Mouse (Mus musculus): ENCODE measurements around the gene Nrcam.
A peak's percentile ranks its signal among the peaks of the same experiment; 100 is the strongest.

Nrcam gene

DNA sequence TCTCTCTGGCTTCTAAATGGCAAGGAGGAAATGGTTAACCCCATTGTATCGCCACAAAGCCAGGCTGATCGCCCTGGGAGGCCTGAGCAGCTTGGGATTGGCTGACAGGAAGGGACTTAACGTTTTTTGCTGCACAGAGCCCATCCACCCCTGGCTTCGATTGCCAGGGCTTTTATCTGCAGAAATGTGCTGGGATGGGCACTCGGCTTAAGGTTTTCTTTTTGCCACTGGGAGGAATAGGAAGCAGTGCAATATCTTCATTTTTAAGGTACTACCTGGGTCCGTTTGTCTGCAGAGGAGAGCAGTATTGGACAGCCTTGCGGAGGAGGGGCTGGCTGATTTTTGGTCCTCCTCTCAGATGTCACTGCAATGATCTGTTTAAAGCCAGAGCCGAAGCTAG, 110.2 kb downstream of the Nrcam start:
- DNase-seq: peak; percentile 61

DNA sequence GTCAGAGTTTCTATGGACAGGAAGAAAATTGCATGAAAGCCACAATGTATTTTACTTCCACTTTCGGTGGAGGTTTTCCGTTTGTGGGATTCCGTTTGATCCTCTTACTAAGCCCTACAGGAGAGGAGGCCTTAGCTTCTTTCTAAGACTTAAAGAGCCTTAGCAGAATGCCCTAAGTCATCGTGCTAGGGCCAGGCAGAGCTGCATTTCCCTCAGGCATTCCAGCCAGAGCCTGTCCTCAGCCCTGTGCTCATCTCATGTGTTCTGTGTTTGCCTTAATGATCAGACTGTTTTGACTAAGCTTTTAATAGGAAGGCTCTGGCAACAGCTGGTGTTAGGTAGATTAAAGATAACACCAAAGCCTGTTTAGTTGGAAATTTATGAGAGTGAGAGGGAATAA, 111.5 kb downstream of the Nrcam start:
- no peak for DNase-seq

DNA sequence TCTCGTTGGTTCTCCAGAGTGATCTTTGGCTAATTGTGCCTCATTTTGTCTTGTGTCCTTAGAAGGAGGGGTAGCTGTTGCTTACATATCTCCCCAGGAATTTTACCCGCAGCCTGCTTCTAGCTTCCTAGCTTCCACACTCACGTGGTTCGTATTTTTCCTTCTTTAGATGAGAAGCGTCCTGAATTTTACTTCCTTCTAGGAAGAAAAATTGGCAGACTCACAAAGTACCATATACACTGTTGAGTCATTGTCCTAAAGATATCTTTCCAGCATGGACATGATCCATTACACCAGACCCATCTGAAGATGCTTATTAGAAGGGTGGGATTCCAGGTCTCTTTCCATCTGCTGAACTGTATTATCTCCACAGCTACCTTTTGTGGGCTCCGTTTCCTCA, 122.2 kb downstream of the Nrcam start:
- DNase-seq: no peak

DNA sequence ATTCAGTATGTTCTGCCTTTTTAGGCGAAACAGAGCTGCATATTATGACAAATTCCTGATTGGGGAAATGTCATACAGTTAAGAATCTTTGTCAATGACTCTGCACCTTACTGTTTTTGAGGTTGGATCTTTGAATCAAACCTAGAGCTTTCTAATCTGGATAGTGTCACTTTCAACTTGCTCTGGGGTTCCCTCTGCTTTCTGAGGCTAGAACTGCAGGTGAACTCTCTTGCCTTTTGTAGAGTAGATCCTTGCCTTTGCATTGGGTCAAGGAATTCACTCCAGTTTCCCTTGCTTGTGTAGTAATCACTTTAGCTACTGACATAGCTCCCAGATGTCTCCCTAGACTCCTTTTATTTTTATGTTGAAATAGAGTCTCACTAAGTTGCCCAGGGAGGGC, 123.1 kb downstream of the Nrcam start:
- no peak for DNase-seq

DNA sequence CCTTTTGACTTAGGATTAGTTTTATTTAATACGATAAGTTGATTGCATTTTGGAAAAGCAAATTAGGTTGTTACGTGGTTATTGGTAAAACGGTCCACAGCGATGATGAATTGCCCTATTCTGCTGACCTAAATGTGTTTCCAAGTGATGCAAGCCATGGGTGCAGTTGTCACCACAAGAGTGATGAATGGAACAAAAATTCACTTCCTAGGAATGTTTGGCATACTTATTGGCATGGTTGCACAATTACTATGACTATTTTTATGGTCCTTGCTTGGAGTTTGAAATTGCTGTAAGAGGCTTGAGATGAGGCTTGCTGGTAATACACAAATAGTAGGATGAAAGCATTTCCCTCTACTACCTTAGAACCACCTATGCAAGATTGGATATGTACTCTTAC, 125.1 kb downstream of the Nrcam start:
- no peak for DNase-seq

DNA sequence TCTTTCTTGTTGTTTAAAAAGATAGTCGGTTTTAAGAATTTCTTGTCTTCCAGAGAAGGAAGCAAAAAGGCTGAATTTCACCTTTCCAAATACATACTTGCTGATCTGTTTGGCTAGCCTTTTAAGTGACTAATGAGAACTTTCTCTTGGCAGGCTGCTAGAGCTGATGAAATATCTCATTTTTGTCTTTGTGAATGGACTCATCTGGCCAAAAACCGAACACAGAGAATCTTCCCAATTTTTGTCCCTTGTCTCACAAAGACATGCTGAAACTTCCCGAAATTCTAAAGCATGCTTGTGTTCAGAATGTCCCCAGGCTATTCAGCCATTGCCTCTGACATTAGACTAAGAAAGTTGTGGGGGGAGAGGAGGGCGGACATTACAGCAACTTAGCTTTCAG, 129.3 kb downstream of the Nrcam start:
- no peak for DNase-seq

DNA sequence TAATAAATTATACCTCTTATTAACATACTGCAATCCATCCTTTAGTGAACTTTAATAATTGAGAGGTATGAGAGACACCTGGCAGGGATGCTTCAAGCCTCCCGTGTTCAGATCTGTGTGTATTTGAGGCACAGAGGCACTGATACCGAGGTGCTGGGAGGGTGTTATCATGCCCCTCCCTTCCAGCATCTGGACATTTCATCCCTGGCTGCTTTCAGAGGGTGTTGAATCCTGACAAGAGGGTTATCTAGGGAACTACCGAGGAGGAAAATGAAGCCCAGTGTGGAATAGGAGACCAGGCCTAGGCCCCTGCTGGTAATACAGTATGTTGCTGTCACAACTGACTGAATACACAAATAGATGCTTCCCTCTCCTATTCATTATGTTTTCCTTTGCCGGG, 133.8 kb downstream of the Nrcam start:
- peak; percentile 38 for DNase-seq

DNA sequence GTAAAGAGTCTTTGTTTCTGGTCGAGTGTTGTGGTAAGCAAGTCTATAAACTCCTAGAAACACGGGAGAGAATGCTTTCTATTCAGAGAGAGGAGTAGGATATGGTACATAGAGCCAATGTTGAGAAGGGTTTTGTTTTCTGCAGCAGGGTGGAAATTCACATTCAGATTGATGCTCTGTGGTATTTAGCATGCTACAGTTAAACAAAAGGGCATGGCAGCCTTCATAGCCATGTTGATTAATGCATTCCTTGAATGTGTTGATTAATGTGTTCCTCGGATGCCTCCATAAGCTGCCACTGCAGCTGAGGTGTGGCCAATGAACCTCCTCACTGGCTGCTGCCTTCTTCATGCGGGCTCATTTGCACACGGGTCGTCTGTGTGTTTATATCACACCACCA, 134.3 kb downstream of the Nrcam start:
- DNase-seq: no peak

DNA sequence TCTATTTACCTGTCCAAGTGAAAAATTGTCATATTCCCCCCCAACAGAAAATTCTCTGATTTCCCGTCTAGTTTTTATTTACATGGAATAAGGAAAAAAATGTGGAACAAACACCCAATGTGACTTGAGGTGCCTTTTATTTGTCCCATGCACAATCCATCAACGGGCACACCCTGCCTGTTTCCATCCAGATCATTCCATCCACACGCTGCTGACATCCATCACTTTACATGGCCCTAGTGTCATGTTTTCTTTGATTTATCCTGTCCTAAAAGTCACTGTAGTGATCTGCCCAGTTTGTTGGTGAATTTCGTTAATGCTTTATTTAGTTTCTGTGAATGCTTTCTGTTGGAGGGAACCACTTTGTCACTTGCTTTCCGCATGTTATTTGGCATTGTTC, 142.4 kb downstream of the Nrcam start:
- no peak for DNase-seq

DNA sequence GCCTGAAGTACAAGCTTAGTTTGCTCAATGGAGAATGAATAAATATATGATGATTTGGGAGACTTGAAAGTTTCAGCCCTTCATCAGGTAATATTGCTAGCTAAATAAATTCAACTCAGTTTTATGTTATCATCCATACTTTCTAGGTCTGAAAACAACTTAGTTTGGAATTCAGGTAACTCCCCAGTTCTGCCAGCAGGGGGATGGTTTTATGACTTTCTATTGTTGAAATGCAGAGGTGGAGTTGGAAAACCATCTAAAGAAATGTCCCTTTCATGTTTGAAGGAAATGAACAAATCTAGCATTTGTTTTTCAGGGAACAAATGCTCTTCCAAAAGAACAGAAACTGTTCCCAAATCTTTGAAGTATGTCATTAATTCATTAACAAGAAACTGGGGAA, 146.7 kb downstream of the Nrcam start:
- no peak for DNase-seq

DNA sequence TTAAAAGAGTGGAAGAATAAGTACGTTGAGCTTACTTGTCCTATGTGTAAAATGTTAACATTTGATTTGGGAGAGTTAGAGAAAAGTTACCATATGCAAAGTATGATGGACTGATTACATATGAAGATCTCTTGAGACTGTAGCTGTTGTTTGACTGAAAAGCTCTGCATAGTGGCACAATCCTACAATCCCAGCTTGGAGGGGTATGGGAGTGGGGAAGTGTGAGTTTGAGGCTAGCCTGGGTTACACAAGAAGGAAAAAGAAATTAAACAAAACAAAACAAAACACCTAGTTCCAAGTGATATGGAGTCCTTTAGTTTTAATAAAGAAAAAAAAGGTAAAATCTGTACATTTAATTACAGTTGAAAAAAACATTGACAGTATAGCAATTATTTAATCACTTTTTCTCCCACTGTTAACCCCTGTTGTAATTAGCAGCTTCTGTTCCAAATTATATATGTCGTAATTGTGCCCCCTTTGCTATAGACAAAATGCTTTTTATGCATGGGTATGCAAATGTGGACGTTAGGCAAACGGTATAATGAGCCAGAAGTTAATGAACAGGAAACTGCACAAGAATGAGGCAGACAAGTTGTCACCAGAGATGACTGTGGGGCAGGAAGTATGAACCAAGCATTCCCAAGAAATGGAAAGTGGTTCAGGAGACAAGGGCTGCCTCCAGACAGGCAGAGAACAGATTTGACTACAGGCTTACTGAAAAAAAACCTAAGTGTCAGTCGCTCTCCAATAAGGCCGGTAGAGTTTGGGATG, 150.8 kb downstream of the Nrcam start:
- DNase-seq: no peak

DNA sequence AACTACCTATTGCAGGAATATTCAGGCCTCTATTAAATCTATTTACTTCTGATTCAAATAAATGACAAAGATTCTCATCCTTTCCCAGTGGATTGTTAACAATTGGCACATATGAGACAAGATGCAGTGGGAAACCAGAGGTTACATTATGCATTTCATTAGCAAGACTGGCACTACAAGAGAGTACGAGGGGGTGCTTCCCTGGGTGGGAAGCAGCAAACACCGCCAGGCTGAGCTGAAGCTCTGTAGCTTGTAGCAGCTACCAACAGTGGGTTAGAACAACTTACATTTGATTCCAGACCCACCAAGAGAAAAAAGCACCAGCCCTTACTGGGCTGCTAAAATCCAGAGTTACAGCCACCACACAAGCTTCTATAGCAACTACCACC, 151.3 kb downstream of the Nrcam start:
- no peak for DNase-seq

DNA sequence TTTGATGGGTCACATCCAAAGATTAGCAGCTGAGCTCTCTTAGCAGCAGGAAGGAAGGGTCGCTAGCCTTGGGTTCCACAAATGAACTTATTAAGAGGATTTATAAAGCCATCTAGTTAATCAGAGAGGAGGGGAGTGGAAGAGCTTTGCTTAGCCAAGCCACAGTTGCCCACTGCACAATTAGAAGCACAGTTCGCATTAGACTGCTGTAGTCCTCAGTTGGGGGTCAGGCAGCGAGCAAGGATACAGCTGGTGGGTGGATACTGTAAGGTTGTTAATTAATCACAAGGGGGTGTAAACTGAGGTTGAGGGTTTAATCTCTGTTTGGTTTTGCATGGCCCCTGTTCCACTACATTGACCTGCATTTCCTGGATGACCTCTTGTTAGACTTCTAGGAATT, 152.7 kb downstream of the Nrcam start:
- no peak for DNase-seq

DNA sequence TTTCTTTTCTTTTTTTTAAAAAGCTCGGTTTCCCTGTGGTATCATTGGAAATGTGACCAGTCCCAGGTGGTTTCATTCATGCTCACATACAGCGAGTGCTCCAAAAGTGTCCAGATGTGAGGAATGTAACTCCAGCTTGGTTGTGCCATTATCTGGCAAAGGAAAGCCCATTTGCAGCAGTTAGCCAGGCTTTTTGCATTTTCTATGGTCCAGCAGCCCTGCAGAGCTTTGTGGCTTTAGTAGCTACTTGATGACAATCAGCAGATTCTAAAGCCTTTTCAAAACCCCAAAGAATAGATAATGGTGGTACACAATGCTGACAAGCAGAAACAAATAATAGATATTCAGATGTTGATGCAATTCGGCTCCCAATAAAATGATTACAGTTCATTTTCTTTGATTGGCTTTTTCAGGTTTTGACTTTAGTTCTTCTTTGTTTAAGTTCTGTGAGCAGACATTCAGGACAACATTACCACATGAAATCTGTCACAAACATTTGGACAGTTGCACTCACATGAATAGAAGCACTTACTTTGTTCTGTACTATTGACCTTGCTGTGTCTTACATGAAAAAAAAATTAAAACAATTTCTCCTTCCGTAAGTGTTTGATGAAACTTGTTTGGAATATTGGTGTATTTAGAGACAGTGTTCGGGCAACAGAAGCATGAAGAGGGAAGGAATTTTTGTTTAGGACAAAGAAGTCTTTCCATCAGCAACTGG, 164.2 kb downstream of the Nrcam start:
- no peak for DNase-seq

DNA sequence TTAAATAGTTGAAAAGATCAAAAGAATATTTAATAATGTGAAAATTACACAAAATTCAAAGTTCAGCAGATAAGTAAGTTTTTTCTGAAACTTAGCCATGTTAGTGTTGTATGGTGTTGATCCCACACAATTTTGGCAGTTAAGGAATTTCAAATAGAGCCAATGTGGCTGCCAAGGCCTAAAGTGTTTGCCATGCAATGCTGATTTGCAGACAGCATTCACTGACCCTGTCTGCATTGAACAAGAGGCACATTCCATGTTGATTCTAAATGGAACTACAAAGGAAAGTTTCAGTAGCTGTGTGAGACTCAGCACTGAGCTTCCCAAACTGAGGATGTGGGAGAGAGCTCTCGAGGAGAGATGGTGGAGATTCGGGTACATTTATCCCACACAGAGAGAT, 169.1 kb downstream of the Nrcam start:
- no peak for DNase-seq

DNA sequence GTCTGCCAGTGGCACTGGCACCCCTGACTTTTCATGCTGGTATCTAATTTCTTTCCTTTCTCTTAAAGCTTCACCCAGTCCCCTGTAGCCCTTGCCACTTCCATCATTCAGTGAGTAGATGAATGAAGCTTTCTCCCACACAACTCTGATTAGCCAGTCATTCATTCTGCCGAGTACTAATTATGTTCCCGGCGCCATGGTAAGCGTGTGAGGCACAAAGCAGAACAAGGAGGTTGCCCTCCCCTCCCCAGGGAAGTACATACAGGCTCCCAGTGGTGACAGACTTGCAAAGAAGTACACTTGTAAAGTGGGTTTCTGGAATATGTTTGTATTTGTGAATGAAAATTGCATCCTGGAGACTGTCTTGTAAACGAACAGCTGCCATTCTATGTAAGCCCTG, 170.2 kb downstream of the Nrcam start:
- DNase-seq: no peak

DNA sequence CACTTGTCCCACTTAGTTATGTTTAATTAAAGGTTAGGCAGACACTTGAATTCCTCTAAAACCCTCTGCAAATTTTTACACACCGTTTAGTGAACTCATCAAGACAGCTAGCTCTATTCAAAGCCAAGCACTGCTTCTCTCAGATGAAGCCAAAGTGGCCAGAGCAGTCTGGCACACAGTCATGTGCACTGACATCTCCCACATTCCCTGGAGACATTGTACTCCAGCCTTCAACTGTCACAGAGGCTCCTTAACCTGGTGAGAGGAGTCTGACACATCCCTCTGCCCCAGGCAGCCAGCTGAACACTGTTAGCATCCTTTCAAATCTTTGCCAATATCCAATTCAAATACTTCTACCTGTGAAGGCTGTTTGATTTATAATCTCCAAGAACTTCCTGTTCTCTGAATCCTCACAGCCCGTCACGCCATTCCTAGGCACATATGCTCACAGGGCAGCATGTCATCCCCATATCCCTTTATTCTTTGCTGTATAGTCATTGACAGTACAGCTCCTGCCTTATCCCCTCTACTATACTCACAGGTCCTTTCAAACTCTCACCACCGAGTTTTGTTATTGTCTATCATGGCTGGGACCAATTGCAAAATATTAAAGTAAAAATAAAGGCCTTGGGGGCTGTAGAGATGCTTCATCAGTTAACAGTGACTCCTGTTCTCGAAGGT, 173.3 kb downstream of the Nrcam start:
- DNase-seq: peak; percentile 37

DNA sequence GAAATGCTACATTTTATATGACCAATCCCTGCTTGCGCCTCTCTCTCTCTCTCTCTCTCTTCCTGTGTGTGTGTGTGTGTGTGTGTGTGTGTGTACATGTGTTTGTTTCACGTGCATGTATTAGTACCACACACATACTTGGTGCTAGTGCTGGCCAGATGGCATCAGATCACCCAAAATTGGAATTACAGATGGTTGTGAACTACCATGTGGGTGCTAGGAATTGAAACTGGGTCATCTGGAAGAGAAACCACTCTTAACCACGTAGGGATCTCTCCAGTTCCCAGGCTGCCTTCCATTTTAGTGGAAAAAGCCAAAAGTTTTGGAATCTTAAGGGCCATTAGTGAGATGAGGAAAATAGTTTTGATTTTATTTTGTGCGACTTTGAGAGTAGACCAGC, 175.1 kb downstream of the Nrcam start:
- no peak for DNase-seq

DNA sequence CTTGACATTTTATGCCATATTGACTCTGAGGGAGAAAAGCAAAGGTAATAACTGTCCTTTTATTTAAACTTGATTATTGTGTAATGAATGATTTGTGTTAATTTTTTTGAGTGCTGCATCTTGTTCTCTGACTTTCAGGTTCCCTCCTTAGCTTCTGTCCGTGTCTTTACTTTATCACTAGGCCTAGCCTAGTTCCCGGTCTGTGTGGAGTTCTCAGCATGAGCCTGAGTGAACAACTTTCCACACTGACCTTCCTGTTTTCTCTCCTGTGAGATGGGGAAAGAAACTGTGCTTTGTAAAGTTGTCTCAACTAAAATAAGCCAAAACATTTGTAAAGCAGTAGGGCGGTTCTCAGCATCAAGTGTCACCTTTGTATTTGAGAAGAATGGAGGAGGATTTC, 179.9 kb downstream of the Nrcam start:
- DNase-seq: no peak

DNA sequence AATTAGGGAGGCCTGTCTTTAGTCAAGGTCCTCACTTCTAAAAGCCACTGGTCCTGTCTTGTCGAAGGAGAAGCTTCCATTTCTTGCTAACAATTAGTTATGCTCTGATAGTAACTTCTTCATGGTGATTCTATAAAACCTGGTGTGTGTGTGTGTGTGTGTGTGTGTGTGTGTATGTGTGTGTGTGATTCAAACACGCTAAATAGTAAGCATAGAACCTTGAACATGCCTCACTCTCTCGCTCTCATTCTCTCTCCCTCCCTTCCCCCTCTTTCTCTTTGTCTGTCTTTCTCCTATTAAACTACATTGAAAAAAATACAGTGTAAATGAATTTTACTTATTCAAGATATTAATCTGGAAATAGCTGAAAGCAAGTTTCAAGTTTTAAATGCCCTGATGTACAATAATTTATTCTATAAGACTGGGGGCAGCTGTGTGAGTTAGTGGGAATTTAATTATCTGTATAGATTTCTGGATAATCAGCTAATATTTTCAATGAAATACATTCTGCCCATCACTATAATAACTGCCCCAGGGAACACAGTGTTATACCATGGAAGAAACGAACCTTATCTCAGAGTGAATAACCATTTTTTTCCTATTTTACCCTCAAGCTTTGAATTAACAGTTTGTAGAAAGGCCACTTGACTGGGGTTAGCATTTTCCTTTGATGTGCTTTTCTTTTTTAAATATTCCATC, 180.9 kb downstream of the Nrcam start:
- DNase-seq: no peak

DNA sequence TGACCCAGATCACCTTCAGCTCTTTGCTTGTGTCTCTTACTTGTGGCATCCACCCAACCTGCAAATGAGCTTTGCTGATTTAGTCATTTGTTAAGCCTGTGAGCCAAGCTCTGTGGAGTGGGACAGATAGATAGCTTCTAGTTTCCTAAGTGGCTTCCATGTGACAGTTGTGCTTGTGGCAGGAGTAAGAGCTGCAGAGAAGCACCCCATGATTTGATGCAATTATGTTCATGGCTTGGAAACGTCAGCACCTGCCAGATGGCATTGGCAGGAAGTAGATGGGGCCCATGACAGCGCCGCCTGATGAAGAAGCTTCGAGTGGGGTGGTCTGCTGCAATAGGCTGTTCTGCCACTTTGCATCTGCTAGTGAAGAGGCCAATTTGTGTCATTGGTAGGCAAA, 186.4 kb downstream of the Nrcam start:
- peak; percentile 80 for DNase-seq

DNA sequence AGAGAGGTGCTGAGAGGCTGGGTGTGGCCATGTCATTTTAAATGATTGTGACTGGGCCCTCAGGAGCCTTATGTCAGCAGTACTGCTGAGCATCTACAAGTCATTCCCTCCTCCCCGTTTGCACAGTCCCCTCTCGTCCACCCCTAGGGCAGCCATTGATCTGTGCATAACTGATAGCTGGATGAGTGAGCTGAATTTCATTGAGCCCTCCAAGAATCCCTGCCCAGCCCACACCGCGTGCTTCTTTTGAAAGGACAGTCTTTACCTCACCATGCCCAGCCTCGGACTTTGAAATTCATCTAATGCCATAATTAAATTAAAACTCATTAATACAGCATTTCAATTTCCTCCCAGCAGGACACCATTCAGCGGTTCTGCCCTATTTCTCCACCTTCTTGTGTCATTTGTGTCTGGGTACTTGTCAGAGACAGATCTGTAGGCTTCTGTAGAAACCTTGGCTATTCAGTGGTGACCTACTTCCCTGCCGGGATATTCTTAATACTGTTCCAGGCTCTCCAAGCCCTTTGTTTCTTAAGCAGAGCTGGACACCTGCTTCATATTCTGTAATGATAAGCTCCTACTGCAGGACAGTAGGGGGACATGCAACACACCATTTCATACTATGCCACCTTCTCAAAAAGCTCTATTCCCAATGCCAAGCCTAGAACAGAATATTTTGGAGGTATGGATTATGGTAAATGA, 190.9 kb downstream of the Nrcam start:
- DNase-seq: peak; percentile 45

DNA sequence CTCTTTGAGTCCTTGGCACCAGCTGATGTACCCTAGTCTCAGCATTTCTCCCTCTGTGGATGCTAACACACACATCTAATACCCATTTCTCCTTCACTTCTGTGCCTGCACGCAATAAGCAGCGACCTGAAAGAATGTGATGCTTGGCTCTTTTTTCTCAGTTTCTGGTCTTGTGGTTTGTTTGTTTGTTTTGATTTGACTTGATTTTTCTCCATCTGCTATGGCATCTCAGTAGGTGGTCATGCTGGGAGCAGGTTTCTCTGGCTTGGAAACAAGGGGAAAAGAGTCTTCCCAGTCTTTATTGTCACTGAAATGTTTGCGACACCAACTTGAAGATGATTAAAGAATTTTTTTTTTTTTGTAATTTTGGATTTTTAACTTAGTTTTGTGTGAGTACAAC, 192.8 kb downstream of the Nrcam start:
- DNase-seq: peak; percentile 58
